Mouse (Mus musculus) heart, embryonic 14.5 days (tissue): ENCODE measurements around the gene Grm3. TPM values are rescaled to one million over a fixed set of nuclear protein-coding genes. Genes with fewer than 3 reads are reported as not detected.

ENCODE experiments used
- ATAC-seq: fragments of 200-750 bp; cut with Nextera tagmentation; 2 replicates; pipeline ENCODE4 v1.8.0; 2017; ENCODE audit warnings: low read depth, moderate TSS enrichment; ENCODE audit not compliant: insufficient number of reproducible peaks, insufficient read depth, low FRiP score
- H3K27ac ChIP-seq, 2 experiments: fragments of 200-500 bp in 1 of 2; fragments of 300-500 bp in 1 of 2; sonication (generic) in 1 of 2; replicated peaks in 1 of 2; 2 replicates each; pipeline ENCODE4 v1.5.1; 2012 to 2014; ENCODE audit warnings: low read depth in 2 of 2, low read length in 2 of 2, control low read depth in 1 of 2, mild to moderate bottlenecking in 1 of 2, mixed read lengths in 1 of 2; ENCODE audit not compliant: control insufficient read depth in 1 of 2, insufficient read depth in 1 of 2
- H3K27me3 ChIP-seq: fragments of 300-500 bp; sonication (generic); 2 replicates; pipeline ENCODE4 v1.6.1; 2014; ENCODE audit warnings: mild to moderate bottlenecking, low read length, control low read depth; ENCODE audit not compliant: control insufficient read depth, insufficient read depth
- H3K36me3 ChIP-seq: fragments of 300-500 bp; sonication (generic); 2 replicates; pipeline ENCODE4 v1.6.1; 2014; ENCODE audit warnings: mild to moderate bottlenecking, control low read depth, low read length, mixed read lengths; ENCODE audit not compliant: control insufficient read depth, insufficient read depth
- H3K4me1 ChIP-seq, 2 experiments: fragments of 200-500 bp in 1 of 2; fragments of 300-500 bp in 1 of 2; sonication (generic) in 1 of 2; 2 replicates each; pipeline ENCODE4 v1.6.1; 2012 to 2014; ENCODE audit warnings: low read length in 2 of 2, control low read depth in 1 of 2, mixed read lengths in 1 of 2; ENCODE audit not compliant: control insufficient read depth in 2 of 2, insufficient read depth in 2 of 2
- H3K4me2 ChIP-seq: fragments of 300-500 bp; sonication (generic); 2 replicates; pipeline ENCODE4 v1.6.1; 2014; ENCODE audit warnings: mild to moderate bottlenecking, low read length
- H3K4me3 ChIP-seq, 2 experiments: fragments of 200-500 bp in 1 of 2; fragments of 300-500 bp in 1 of 2; sonication (generic) in 1 of 2; 2 replicates each; pipeline ENCODE4 v1.5.1; 2012 to 2014; ENCODE audit warnings: low read length in 2 of 2, mild to moderate bottlenecking in 2 of 2, control low read depth in 1 of 2, low read depth in 1 of 2, moderate library complexity in 1 of 2; ENCODE audit not compliant: control insufficient read depth in 1 of 2, insufficient read depth in 1 of 2
- H3K9ac ChIP-seq: fragments of 300-500 bp; sonication (generic); 2 replicates; pipeline ENCODE4 v1.6.1; 2014; ENCODE audit warnings: mild to moderate bottlenecking, low read length
- H3K9me3 ChIP-seq: fragments of 300-500 bp; sonication (generic); 2 replicates; pipeline ENCODE4 v1.6.1; 2016; ENCODE audit warnings: low read length, control low read depth; ENCODE audit not compliant: control insufficient read depth
- WGBS: fragments of 180-500 bp; shearing (Covaris S2); extraction: QIAGEN DNeasy Blood & Tissue Kit; methylation state at CpG from one replicate; pipeline ENCODE4 v1.1.7; 2014; 5-methylcytosine and 5-hydroxymethylcytosine counted together
- polyA plus RNA-seq: library from polyadenylated mRNA; unstranded; fragments of >200 nt; fragmentation: Nextera tagmentation; extraction: Ambion mirVana; gene quantifications from 2 replicates; pipeline ENCODE4 v1.2.1, GENCODE M21; 2014

The Grm3 gene
- polyA plus RNA-seq, 1 experiment from 2014 or later: 0.39 TPM

- no peak overlapping the region for H3K4me3 ChIP-seq
- H3K4me2 ChIP-seq: no peak overlapping the region
- no peaks in the 10 kb centered on the region for H3K27me3 ChIP-seq
- no peak overlapping the region for H3K9ac ChIP-seq
- no peaks in the 10 kb centered on the region for H3K4me1 ChIP-seq
- 71% methylated on average over 4 of the region's 4 CpGs for WGBS
- no peak for ATAC-seq
- H3K9me3 ChIP-seq: no peaks in the 10 kb centered on the region
- no peak overlapping the region for H3K27ac ChIP-seq
- H3K36me3 ChIP-seq: no peaks in the 10 kb centered on the region
Measured at GRCm38 (mm10) chr5:9525507-9525906, 199.5 kb downstream of the Grm3 start.

GRCm38 (mm10) chr5:9511027-9511426, 213.9 kb downstream of the Grm3 start:
- Histone ChIP-seq H3K9ac (no peak overlapping the region), H3K27ac (no peak overlapping the region), H3K36me3 (no peaks in the 10 kb centered on the region), H3K4me2 (no peak overlapping the region), H3K27me3 (no peaks in the 10 kb centered on the region), H3K4me1 (no peaks in the 10 kb centered on the region), H3K9me3 (no peaks in the 10 kb centered on the region), H3K4me3 (no peak overlapping the region)
- no peak for ATAC-seq
- whole genome bisulfite sequencing: 80% methylated on average over 1 of the region's 1 CpGs

GRCm38 (mm10) chr5:9497235-9497634, 227.7 kb downstream of the Grm3 start:
- 66% methylated on average over 4 of the region's 4 CpGs for WGBS
- H3K4me2 ChIP-seq: no peak overlapping the region

DNA sequence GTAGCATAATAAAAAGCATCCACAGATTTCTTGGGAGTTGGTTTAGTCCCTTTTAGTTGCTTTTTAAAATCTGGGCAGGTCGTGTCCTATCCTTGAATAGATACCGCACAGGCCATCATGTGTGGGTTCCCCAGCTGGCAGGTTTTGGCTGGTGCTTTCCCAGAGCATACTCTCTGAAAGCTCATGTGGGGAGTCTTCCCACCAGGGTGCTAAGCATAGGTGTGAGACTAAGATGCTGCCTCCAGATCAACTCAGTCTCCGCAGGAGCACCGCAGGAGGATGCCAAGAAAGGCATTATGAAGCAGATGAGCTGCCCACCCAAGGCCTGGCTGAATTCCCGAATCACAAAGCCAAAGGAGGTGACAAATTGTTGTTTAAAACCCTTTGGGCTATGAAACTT, 229.5 kb downstream of the Grm3 start:
- H3K4me2 ChIP-seq: no peak overlapping the region
- H3K4me1 ChIP-seq: no peaks in the 10 kb centered on the region
- H3K36me3 ChIP-seq: no peaks in the 10 kb centered on the region
- no peak overlapping the region for H3K4me3 ChIP-seq
- H3K27ac ChIP-seq: no peak overlapping the region
- no peaks in the 10 kb centered on the region for H3K27me3 ChIP-seq
- 19% methylated on average over 5 of the region's 5 CpGs for WGBS
- no peaks in the 10 kb centered on the region for H3K9me3 ChIP-seq
- ATAC-seq: no peak
- H3K9ac ChIP-seq: no peak overlapping the region

More at GRCm38 (mm10) chr5:9497235-9497634, 227.7 kb downstream of the Grm3 start:
- Histone ChIP-seq H3K9ac (no peak overlapping the region), H3K36me3 (no peaks in the 10 kb centered on the region), H3K4me3 (no peak overlapping the region), H3K27ac (no peak overlapping the region), H3K27me3 (no peaks in the 10 kb centered on the region), H3K4me1 (no peaks in the 10 kb centered on the region), H3K9me3 (no peaks in the 10 kb centered on the region)
- no peak for ATAC-seq

DNA sequence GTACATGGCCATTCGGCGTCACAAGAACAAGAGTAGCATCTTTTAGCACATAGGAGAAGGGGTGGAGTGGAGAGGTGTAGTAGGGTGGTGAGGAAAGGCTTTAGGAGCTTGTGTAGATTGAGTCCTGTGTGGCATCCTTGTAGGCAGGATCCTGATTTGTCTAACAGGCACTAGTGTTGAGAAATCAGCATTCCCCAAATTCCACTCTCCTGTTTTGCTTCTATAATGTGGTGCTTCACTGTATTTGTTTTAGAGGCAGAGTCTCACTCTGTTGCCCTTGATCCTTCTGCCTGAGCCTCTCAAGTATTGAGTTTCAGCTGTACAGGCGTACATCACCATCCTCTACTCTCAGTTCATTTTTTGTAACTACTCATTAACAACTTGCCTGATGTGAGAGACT, 247.4 kb downstream of the Grm3 start:
- Histone ChIP-seq H3K36me3 (no peaks in the 10 kb centered on the region), H3K9ac (no peak overlapping the region), H3K27ac (no peak overlapping the region), H3K27me3 (no peaks in the 10 kb centered on the region), H3K4me3 (no peak overlapping the region), H3K4me2 (no peak overlapping the region), H3K4me1 (no peaks in the 10 kb centered on the region), H3K9me3 (no peaks in the 10 kb centered on the region)
- 71% methylated on average over 3 of the region's 3 CpGs for WGBS
- no peak for ATAC-seq

- Histone ChIP-seq H3K4me2 (no peak overlapping the region), H3K27me3 (no peaks in the 10 kb centered on the region), H3K9ac (no peak overlapping the region), H3K36me3 (no peaks in the 10 kb centered on the region), H3K9me3 (no peaks in the 10 kb centered on the region), H3K4me1 (no peaks in the 10 kb centered on the region), H3K27ac (no peak overlapping the region), H3K4me3 (no peak overlapping the region)
- no peak for ATAC-seq
- 78% methylated on average over 2 of the region's 2 CpGs for WGBS
Measured at GRCm38 (mm10) chr5:9453298-9453697, 271.7 kb downstream of the Grm3 start.

DNA sequence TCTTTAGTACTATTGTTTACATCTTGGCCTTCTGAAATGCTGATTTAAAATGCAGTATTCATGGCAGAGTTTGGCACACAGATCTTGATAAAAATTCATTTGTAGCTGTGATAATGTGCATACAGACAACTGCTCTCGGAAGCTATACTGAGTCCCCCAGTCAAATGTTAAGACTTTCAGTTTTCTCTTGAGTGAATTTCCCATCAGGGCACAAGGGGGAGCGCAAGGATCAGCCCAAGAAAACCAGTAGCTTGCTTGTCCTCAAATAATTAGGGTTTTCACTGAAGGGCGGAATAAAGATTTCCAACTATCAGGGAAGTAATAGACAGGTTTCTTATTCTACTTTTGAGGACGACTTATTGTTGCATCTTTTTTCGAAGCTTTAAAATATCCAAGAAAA, 275.4 kb downstream of the Grm3 start:
- no peaks in the 10 kb centered on the region for H3K9me3 ChIP-seq
- no peak for ATAC-seq
- no peak overlapping the region for H3K4me2 ChIP-seq
- H3K9ac ChIP-seq: no peak overlapping the region
- H3K4me3 ChIP-seq: no peak overlapping the region
- H3K4me1 ChIP-seq: no peaks in the 10 kb centered on the region
- H3K27ac ChIP-seq: no peak overlapping the region
- H3K36me3 ChIP-seq: no peaks in the 10 kb centered on the region
- H3K27me3 ChIP-seq: no peaks in the 10 kb centered on the region
- WGBS: 63% methylated on average over 5 of the region's 5 CpGs

DNA sequence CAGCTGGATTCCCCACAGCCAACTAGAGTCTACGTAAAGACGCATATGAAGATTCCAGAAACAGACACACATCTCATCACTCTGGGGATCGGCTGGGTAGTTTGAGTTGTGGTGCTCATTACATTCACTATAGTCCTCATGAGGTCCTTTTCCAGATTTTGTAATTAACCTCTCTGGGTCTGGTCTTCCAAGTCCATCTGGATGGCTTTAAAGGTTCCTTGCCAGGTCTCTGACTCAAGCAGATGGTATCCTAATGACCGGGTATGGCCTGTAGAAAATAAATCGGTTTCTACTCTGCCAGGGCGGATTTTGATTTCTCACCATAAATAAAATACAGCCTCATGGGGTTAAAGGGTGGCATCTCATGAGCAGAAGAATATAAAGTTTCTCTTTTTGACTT, 276.0 kb downstream of the Grm3 start:
- Histone ChIP-seq H3K9me3 (no peaks in the 10 kb centered on the region), H3K27me3 (no peaks in the 10 kb centered on the region), H3K36me3 (no peaks in the 10 kb centered on the region), H3K27ac (no peak overlapping the region), H3K4me3 (no peak overlapping the region), H3K9ac (no peak overlapping the region), H3K4me1 (no peaks in the 10 kb centered on the region), H3K4me2 (no peak overlapping the region)
- ATAC-seq: no peak
- WGBS: 79% methylated on average over 6 of the region's 6 CpGs
